Mouse (Mus musculus) NIH3T3 (cell line): ENCODE measurements around the gene Pard3b.
A peak's percentile ranks its signal among the peaks of the same experiment; 100 is the strongest.

Source experiments
- DNase-seq: peaks from one replicate; pipeline ENCODE4 v3.0.0-alpha.2; 2012; ENCODE audit warnings: low read depth

The Pard3b gene

DNA sequence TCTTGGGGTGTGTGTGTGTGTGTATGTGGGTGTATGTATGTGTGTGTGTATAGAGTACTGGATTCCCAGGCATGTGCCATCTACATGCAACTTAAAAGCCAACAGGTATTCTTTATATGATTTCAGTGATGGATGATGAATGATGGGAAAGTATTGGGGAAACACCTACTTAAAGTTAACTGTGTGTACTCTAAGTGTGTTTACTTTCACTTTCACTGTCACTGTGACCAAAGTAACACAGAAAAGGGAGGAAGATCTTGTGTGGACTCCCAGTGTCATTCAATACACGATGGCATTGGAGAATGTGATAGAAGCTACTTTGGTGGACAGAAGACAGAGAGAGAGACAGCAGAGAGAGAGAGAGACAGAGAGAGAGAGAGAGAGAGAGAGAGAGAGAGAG, 613.8 kb downstream of the Pard3b start:
- DNase-seq: no peak

DNA sequence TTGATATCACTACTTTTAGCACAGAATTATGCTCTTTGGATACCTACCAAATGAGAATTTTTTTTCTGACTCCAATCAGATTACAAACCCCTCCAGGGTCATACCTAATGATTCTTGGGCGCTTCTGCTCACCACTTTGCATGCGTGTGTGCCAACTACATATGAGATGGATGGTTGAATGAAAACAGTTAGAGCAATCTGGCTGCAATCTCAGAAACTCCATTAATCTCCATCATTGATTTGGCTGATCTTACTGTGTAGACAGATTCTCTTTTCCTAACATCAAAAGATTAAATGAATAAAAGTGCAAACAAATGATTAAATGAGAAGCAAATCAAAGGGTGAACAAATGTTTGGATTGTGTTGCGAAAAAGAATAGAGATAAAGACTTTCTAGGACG, 615.7 kb downstream of the Pard3b start:
- no peak for DNase-seq

DNA sequence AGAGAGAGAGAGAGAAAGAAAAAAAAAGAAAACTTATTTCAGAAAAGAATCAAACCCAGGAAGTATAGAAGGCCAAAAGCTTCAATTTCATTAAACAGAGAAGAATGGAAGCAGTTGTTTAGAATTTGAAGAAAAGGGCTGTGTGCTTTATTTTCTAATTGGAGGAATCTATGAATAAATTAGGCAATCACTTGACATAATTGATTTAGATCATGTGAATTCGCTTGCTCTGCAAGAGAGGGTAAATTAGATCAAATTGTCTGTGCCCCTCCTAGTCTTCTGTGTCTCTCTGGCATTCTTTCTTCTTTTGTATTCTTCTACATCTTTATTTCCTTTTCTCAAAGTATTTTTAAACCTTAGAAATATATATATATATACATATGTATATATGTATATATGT, 616.3 kb downstream of the Pard3b start:
- no peak for DNase-seq

DNA sequence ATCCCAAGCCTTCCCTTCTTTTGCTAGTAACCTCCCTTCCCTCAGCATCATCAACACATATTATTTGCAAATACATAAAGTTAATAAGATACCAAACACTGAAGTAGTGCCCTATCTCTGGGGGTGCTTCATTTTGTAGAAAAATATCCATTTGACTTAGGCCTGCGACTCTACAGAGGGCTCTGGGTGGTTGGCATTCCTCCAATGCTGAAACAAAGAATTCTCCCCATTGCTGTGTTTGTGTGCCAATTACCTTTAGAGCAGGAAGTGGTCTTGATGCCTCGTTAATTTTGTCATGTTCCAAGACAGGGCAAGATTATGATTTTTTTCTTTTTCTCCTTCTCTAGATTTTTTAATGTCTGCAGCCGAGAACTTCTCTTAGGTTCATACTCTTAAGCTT, 637.8 kb downstream of the Pard3b start:
- no peak for DNase-seq

DNA sequence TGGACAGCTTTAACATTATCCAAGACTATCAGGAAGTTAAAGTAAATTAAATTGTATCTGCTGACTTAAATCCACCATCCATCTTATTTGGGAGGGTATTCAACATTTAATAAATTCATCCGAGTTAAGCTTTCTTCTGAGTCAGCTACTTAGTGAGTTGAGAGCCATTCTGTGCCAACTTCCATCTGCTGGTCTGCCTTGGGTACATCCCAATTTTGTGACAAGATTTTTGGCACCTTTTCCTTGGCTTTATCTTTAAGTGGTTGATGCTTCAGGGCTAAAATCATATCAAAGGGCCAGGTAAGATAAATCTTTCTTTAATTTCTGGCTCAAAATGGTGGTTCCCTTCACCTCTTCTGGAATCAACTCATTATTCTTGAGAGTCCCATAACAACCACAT, 640.0 kb downstream of the Pard3b start:
- no peak for DNase-seq

DNA sequence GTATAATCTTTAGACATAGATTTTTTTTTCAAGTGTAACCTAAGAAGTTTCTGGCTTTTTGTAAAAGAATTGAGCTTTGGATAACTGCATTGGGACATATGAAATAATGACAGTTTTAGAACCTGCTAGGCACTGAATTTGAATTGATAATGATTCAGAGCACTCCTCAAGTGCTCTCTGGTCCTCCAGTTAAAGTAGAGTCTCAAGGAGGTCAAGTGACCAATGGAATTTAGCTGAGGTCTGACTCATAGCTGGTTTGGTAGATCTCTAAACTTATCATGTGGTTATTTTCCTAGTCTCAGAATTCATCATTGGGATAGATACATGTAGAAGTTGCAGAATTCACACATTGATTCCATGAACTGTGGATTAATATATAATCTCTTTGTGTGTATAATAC, 642.0 kb downstream of the Pard3b start:
- DNase-seq: no peak

DNA sequence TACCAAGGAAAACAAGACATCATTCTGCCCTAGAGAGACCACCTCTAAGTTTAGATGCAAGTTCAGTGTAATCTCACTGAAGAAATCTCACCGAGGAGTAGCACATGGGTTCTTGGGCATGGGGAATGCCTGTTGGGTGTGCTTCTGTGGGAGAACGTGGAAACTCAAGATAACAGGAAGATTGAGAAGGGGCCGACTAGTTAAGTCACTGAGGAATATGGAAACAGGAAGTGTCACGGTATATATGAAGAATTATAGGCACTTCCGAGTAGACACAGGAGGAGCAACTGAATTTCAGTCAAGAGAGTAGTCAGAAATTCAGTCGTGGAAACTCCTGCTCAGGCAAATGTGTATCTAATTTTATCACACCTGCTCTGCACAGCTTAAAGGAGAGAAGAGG, 644.2 kb downstream of the Pard3b start:
- no peak for DNase-seq

DNA sequence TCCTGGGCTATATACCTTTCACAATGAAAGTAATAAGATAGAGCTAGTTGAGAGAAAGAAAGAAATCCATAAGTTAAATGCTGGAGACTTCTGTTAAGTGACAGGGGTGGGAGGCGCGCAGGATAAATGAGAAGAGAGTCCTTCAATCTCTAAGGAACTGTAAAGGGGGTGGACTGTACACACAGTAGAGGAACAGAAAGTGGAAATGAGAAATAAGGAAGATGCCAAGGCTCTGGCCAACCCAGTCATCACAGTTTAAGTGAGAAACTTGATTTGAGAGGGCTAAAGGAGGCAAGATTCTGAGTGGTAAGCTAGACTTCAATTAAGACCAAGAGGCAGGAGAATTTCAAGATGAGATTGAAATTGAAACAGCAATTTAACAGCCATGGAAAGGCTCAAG, 645.0 kb downstream of the Pard3b start:
- DNase-seq: no peak

DNA sequence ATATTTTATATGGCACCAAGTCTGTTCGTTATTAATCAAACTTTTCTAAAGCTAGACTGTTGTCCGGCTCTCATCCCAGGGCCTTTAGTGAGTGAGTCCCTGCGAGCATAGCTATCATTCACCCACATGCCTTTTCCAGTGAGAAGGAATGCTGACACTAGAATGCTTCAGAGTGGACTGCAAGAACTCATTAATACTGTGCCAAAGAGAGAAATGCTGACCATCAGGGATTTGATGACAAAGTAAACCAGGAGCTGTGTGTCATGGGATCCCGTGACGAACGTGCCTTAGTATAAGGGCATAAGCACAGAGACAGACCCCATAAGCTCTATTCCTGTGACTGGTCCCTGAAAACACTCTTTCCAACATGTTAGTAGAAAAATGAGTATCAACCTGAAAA, 670.8 kb downstream of the Pard3b start:
- DNase-seq: no peak

DNA sequence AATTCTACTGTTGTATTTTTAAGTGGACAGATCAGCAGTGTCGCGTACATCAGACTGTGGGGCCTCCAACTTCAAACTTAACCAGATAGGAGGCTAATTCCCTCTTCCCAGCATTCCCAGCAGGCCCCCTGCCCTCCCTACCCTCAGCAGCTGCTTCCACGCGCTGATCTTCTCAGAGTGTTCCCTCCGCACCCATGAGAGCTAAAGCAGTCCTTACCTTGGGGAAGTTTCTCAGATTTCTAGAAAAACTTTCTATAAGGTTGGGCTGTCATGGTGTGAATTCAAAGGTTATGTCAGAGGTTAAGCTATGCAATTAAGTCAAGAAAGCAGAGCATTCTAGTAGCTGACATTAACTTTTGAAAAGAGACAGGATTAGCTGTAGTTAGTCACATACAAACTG, 686.6 kb downstream of the Pard3b start:
- DNase-seq: no peak

DNA sequence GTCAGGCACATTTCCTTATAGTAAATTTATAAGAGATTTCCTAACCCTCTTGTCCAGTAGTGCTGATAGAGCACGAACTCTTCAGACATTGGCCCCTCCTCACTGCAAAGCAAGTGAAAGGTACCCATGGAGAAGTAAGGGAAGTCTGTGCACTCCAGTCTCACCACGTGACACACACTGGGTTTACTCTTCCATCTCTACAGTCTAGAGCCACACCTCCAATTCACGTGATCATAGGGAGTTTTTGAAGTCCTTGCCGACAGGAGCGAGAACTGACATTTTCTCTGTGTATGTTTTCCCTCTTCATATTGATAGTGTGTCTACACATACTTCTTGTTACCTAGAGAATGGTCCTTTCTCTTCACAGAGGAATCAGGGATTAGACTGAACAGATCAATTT, 689.1 kb downstream of the Pard3b start:
- no peak for DNase-seq

DNA sequence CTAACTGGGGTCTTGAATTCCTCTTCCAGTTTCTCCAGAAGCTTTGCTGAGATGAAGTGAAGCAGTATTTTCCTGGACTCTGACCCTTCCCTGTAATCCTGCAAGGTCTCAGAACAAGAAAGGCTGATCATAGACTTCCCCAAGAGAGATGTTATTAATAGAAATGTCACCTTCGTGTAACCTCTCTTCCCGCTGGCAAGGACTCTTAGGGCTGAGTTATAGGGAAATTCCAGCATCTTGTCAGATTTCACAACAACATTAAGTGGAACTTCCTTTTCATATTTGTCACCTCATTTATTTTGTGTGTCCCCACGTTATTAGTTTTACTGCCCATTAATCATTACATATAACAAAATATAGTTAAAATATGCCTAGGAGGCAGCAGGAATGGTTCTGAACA, 690.2 kb downstream of the Pard3b start:
- no peak for DNase-seq

DNA sequence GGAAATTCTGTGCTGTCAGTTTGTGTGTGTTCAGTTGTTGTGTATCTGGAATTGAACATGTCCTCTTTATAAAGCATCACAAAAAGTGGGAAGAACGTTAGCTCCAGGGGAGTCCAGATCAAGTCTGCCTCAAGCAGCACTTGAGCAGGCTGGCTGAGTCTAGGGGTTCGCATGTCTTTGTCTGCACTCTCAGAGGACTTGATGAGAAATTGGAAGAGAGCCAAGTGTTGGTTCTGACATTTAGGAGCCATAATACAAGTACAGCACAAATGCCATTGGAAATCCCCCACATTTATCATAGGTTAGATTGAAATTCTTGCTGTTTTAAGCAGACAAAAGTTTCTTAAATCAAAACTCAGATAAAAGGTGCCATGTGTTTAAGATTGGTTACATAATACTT, 694.4 kb downstream of the Pard3b start:
- DNase-seq: no peak

DNA sequence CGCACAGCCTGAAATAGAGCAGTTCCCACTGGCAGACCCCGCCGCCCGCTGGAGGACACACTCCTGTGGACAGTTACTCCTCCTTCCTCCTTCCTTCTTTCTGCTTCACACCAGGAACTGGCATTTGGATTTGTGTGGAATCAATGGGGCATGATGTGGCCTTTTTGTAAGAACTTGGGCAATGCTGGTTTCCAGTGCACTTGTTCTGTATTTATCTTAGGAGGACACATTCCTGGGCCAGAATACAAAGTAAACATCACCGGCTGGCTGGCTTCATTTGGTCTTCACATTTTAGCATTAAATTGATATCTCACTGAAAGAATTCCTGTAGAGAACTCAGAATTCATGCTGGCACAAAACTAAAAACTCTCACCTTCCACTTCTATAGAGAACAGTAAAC, 695.6 kb downstream of the Pard3b start:
- DNase-seq: no peak

DNA sequence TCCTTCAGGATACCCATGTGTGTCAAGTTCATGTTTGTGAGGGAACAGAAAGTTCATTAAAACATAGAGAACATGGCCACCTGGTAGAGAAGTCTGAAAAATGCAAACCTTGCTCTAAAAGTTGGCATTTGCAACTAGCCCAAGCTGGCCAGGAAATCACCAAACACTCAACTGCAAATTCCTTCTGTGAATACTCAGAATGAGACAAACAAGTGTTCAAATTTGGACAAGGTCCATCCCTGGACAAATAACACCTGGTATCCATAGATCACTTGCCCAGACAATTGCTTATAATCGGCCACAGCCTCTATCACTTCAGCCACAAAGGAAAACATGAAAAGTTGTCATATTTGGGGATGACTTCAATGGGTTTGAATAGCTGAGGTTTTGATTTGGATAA, 701.6 kb downstream of the Pard3b start:
- no peak for DNase-seq

DNA sequence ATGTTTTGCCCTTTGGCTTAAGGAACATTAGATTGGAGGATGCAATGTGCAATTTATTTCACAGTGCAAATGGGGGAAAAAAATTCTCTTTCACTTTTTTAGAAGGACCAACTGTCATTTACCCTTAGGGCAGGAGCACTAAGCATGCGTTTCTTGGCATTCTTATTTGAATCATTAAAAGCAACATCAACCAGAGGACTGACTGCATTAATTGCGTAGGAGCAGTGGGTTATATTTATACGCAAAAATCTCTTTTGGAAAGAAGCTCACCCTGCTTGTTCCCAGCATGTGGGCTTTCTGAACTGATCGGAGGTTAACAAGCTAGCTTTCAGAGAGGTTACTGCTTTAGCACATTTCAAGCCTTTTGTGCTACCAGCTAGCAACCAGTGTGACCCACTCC, 705.7 kb downstream of the Pard3b start:
- DNase-seq: no peak

DNA sequence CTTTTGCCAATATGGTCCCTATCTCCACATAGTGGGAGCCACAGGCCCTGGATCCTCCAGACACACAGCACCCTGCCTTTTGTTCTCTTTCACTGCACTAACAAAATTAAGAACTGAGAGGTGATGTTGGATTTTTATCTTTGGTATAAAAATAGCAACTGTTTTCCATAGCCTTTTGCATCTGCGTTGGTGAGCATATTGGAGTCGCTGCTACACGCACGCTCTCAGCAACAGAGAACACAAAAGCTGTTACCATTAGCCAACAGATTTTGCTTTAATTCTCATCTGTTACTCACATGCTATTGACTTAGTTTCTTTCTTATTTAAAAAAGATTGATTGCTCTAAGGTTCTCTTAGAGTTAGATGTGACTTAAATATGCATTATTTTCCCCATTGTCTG, 709.7 kb downstream of the Pard3b start:
- no peak for DNase-seq

DNA sequence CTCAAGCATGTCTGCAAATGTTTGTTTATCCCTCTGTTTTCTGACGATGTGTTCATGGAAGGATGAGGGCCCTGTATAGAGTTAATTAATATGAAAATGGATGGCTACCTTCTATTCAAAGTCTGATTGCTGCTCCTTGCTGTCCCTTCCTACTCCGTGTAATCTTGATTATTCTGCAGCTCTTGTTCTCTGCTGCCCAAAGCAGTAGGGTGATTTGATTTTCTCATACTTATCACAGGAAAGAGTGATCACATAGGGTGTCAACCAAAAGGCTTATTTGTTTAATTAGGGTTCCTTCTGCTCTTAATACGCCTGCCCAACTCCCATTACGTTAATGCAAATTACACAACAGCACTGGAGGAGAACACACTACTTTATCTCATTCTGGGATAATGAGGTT, 716.9 kb downstream of the Pard3b start:
- no peak for DNase-seq

DNA sequence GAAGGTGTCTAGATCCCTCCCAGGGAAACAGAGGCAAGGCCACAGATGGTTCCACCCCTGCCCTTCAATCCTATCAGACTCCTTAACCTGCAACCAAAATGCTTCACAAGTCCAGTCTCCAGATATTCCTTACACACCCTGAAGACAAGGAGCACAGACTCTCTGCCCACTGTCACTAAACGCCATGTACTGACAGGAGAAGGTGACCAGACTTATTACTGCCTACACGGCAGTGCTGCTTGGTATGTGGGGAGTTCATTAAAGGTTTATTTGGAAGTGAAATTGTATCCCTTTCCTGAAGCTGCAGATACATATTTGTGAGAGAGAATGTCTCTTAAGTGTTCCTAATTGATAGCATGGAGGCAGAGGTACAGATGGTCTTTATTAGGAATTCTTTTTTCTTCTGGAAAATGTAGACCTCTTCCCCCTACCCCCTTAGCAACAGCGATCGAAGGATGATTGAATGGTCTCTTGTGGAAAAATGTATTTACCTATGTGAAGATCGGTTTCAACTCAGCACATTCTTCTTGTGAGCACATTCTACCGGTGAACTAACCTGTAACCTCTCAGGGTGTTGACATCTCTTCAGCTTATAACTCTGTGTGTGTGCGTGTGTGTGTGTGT, 735.9 kb downstream of the Pard3b start:
- DNase-seq: no peak

DNA sequence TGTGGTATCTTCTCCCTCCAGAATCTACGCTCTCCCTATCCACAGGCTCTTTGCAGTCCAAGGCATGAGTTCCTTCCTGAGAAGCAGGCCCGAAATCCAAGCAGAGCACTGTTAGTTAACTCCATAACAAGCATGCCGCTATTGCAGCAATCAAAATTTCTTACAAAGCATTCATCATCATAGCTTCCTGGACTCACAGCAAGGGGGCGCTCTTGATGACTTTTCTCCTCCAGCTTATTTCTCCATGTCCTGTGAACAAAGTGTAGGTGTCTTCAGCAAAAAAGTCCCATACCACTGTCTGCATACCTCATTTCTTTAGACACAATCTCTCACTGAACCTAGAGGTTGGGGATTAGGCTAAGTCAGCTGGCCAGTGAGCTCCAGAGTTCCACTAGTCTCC, 739.7 kb downstream of the Pard3b start:
- peak; percentile 12 for DNase-seq

DNA sequence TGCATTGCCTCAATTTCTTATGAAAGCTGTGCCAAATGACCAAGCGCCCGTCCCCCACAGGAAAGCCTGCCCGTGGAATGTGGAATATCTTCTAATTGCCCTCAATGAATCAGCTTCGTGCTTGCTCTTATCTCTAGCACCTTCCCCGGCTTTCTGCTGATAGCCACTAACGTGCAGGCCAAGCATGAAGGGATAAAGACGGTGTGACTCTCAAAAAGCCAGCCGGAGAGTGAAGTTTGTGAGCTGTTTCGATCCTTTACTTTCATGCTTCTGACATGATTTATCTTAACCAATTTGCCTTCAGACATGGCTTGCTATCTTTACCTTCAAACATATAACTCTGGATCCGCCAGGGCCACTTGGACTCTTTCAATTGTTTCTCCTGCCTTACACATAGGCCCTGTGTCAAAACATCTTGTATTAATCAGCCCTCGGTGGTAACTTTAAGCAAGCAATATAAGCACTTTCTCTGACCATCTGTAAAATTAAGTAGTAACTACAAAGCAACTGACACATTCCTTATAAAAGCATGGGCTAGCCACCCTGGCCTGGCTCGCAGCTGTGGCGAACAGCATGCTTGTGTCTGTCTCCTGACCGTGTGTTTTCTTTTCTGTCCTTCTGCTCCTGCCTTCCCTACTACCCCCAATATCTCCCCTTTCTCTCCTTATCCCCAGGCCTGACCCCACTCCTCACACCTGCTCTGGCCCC, 744.3 kb downstream of the Pard3b start:
- no peak for DNase-seq

DNA sequence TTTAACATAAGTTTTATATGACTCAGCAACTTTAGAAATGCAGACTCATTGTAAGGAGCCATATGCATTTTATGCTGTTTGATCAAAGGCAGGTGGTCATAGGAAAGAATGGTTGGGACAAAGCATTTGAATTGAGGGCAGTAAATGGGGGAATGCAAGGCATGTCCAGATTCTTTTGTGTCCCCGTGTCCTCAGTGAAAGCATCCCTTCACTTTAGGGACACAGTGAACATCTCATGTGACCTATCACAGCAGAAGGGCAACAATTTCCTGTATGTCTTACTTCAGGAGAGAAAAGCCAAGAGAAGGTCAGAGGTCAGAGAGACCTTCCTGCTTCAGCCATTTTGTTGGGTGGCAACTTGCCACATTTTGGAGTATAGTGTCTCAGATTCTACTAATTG, 745.6 kb downstream of the Pard3b start:
- no peak for DNase-seq

DNA sequence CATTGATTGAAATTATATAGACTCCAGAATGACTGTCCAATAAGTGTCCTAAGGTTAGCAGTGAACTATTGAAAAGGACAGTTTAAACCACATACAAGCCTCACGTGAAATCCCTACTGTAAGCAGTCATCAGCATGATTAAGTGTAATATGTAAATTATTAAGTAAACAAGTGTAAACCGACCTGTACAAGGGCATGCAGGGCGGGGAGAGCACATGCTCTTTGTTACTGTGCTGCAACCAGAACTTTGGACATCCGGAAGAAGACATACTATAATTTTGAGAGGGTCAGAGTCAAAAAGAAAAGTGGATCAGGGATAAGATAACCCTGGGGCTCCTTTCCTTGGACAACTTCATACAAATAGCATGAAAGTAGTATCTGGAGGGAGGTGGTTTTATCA, 749.4 kb downstream of the Pard3b start:
- DNase-seq: no peak

DNA sequence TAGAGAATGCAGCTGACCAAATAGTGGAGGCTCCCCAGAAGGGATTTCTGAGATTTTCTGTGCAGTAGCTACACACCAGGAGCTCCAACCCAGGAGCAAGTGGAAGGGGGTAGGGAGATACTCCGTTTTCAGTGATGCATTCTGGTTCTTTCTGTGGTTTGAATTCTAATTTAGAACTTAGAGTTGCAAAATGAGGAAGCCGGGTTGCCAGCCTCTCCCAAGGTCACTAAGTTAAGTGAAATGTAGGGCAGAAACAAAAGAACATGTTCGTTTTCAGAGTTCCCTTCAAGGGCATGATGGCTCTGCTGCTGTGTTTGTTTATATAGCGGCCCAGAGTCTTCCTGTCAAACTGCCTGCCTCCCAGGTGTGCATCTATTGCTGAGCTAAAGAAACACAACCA, 754.2 kb downstream of the Pard3b start:
- DNase-seq: no peak
